Mouse (Mus musculus): ENCODE data around the gene Snx14. TPM values are rescaled to one million over a fixed set of nuclear protein-coding genes. Genes with fewer than 3 reads are reported as not detected.

The Snx14 gene
- polyA plus RNA-seq, 1 experiment from 2014 or later: 20.3 TPM

- Histone ChIP-seq H3K9me3 (no peaks in the 10 kb centered on the region), H3K27me3 (ENCODE audit: poor library complexity, severe bottlenecking) (no peaks in the 10 kb centered on the region), H3K27ac (no peak overlapping the region), H3K4me3 (peak overlapping the region; percentile 79), H3K4me1 (peaks cover 23% of the 10 kb centered on the region), H3K36me3 (replicated peaks) (no peaks in the 10 kb centered on the region)
- WGBS: 66% methylated on average over 10 of the region's 10 CpGs
- DNase-seq (ENCODE audit: extremely low spot score, low spot score): no peak
Measured at GRCm38 (mm10) chr9:88437342-88438236, 1.2 kb downstream of the Snx14 start.

GRCm38 (mm10) chr9:88424356-88424755 is 14.4 kb downstream of the Snx14 start:
- no peaks in the 10 kb centered on the region; the same call in 1 of the 2 replicates for H3K9me3 ChIP-seq
- DNase-seq (ENCODE audit: extremely low spot score, low spot score): no peak
- WGBS: 88% methylated on average over 2 of the region's 2 CpGs
- H3K36me3 ChIP-seq (replicated peaks): peaks cover 33% of the 10 kb centered on the region
- H3K4me3 ChIP-seq: no peak overlapping the region
- no peaks in the 10 kb centered on the region for H3K27me3 ChIP-seq (ENCODE audit: poor library complexity, severe bottlenecking)
- no peak overlapping the region for H3K27ac ChIP-seq
- no peaks in the 10 kb centered on the region for H3K4me1 ChIP-seq

DNA sequence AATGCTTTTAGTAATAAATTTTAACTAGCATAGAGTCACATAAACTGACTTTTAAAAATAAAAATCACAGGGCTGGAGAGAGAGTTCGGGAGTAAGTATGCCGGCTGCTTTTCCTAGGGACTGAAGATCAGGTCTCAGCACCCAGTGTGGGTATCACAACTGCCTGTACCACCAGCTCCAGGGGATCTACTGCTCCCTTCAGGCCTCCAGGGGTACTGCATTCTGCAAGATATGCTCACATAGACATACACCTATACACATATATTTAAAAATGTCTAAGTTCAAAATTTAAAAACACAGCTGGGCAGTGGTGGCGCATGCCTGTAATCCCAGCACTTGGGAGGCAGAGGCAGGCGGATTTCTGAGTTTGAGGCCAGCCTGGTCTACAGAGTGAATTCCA is 16.3 kb downstream of the Snx14 start:
- H3K9me3 ChIP-seq: no peaks in the 10 kb centered on the region; the same call in 1 of the 2 replicates
- no peaks in the 10 kb centered on the region for H3K4me1 ChIP-seq
- no peaks in the 10 kb centered on the region for H3K27me3 ChIP-seq (ENCODE audit: poor library complexity, severe bottlenecking)
- 96% methylated on average over 4 of the region's 4 CpGs for WGBS
- H3K4me3 ChIP-seq: no peak overlapping the region
- no peak for DNase-seq (ENCODE audit: extremely low spot score, low spot score)
- H3K36me3 ChIP-seq (replicated peaks): peaks cover 28% of the 10 kb centered on the region
- H3K27ac ChIP-seq: no peak overlapping the region

- Histone ChIP-seq H3K4me1 (no peaks in the 10 kb centered on the region), H3K4me3 (no peak overlapping the region), H3K27me3 (ENCODE audit: poor library complexity, severe bottlenecking) (no peaks in the 10 kb centered on the region), H3K9me3 (no peaks in the 10 kb centered on the region), H3K36me3 (replicated peaks) (peaks cover 29% of the 10 kb centered on the region), H3K27ac (no peak overlapping the region)
- DNase-seq (ENCODE audit: extremely low spot score, low spot score): no peak
- 75% methylated on average over 1 of the region's 1 CpGs for WGBS
Measured at GRCm38 (mm10) chr9:88416752-88417151, 22.0 kb downstream of the Snx14 start.

DNA sequence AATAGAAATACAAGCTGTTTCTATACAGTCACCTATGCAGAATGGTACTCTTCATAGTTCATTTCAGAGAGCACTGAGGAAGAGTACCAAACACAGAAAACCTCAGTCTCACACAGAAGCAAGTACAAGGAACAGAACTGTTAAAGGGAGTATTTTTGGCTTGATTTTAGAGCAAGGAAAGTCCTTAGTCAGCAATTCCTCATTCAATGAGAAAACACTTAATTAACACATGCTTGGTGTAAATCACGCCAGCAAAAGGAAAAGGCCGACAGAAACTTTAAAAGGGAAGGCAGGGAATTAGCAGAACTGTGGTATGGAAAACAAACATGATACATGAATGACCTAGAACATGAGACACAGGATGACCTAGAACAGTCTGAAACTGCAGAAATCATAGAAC is 28.8 kb downstream of the Snx14 start:
- Histone ChIP-seq H3K27me3 (ENCODE audit: poor library complexity, severe bottlenecking) (no peaks in the 10 kb centered on the region), H3K4me3 (no peak overlapping the region), H3K27ac (no peak overlapping the region), H3K4me1 (no peaks in the 10 kb centered on the region), H3K9me3 (no peaks in the 10 kb centered on the region), H3K36me3 (replicated peaks) (peaks cover 24% of the 10 kb centered on the region)
- DNase-seq (ENCODE audit: extremely low spot score, low spot score): no peak
- 93% methylated on average over 2 of the region's 2 CpGs for WGBS

- no peak overlapping the region for H3K27ac ChIP-seq
- no peaks in the 10 kb centered on the region for H3K9me3 ChIP-seq
- peaks cover 24% of the 10 kb centered on the region for H3K36me3 ChIP-seq (replicated peaks)
- H3K4me3 ChIP-seq: no peak overlapping the region
- no peak for DNase-seq (ENCODE audit: extremely low spot score, low spot score)
- no peaks in the 10 kb centered on the region for H3K27me3 ChIP-seq (ENCODE audit: poor library complexity, severe bottlenecking)
- H3K4me1 ChIP-seq: no peaks in the 10 kb centered on the region
- 95% methylated on average over 6 of the region's 6 CpGs for WGBS
Measured at GRCm38 (mm10) chr9:88404515-88404914, 34.2 kb downstream of the Snx14 start.

DNA sequence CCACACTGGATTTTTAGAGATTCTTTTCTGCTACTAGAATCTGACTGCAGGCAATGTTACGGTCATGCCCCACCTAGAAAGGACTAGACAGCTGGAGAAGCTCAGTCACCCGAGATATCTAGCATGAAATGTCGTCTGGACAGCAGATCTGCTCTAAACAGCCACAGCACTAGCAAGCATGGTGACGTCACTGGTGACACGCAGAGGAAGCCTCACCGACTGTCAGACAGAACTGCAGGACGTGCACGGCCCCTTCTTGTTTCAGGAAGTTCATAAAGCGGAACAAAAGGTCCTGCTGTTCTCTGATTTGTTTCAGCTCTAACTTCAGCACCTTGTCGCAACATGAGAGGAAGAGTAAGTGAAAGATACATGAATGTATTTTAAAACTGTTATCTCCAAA is 34.7 kb downstream of the Snx14 start:
- no peak for DNase-seq (ENCODE audit: extremely low spot score, low spot score)
- no peak overlapping the region for H3K4me3 ChIP-seq
- H3K27me3 ChIP-seq (ENCODE audit: poor library complexity, severe bottlenecking): no peaks in the 10 kb centered on the region
- no peak overlapping the region for H3K27ac ChIP-seq
- H3K4me1 ChIP-seq: no peaks in the 10 kb centered on the region
- H3K36me3 ChIP-seq (replicated peaks): peaks cover 20% of the 10 kb centered on the region
- 86% methylated on average over 10 of the region's 10 CpGs for WGBS
- H3K9me3 ChIP-seq: no peaks in the 10 kb centered on the region

GRCm38 (mm10) chr9:88398461-88398860 is 40.3 kb downstream of the Snx14 start:
- H3K36me3 ChIP-seq (replicated peaks): peaks cover 37% of the 10 kb centered on the region
- H3K9me3 ChIP-seq: no peaks in the 10 kb centered on the region
- H3K4me3 ChIP-seq: no peak overlapping the region
- H3K27me3 ChIP-seq (ENCODE audit: poor library complexity, severe bottlenecking): no peaks in the 10 kb centered on the region
- DNase-seq (ENCODE audit: extremely low spot score, low spot score): no peak
- no peaks in the 10 kb centered on the region for H3K4me1 ChIP-seq
- H3K27ac ChIP-seq: no peak overlapping the region
- 88% methylated on average over 1 of the region's 1 CpGs for whole genome bisulfite sequencing

DNA sequence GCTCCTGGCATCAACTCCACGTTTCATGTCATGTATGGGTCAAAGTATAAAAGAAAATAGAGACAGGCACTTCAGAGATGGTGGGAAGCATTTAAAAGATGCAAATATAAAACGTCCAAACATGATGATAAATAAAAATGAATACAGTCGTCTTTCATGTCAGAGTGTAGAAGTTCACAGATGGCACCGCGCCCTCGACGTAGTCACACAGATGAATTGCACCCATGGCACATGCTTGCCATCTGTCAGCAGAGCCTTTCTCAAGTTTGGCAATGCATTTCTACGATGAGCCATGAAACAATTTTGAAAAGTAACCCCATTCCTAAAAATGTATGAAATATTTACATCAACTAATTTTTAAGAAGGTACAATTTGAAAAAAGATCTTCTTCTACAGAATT is 43.9 kb downstream of the Snx14 start:
- Histone ChIP-seq H3K9me3 (no peaks in the 10 kb centered on the region), H3K4me1 (no peaks in the 10 kb centered on the region), H3K4me3 (no peak overlapping the region), H3K36me3 (replicated peaks) (peaks cover 44% of the 10 kb centered on the region), H3K27ac (no peak overlapping the region), H3K27me3 (ENCODE audit: poor library complexity, severe bottlenecking) (no peaks in the 10 kb centered on the region)
- no peak for DNase-seq (ENCODE audit: extremely low spot score, low spot score)
- WGBS: 91% methylated on average over 8 of the region's 8 CpGs

GRCm38 (mm10) chr9:88388826-88389225 is 49.9 kb downstream of the Snx14 start:
- peaks cover 3% of the 10 kb centered on the region; the same call in 1 of the 2 replicates for H3K4me1 ChIP-seq
- no peak overlapping the region for H3K27ac ChIP-seq
- H3K9me3 ChIP-seq: no peaks in the 10 kb centered on the region
- no peak for DNase-seq (ENCODE audit: extremely low spot score, low spot score)
- H3K36me3 ChIP-seq (replicated peaks): peaks cover 32% of the 10 kb centered on the region
- no peak overlapping the region for H3K4me3 ChIP-seq
- H3K27me3 ChIP-seq (ENCODE audit: poor library complexity, severe bottlenecking): no peaks in the 10 kb centered on the region
- WGBS: 51% methylated on average over 5 of the region's 5 CpGs

- Histone ChIP-seq H3K27ac (no peak overlapping the region), H3K9me3 (no peaks in the 10 kb centered on the region), H3K36me3 (replicated peaks) (peaks cover 34% of the 10 kb centered on the region), H3K27me3 (ENCODE audit: poor library complexity, severe bottlenecking) (no peaks in the 10 kb centered on the region), H3K4me3 (no peak overlapping the region), H3K4me1 (no peaks in the 10 kb centered on the region)
- no peak for DNase-seq (ENCODE audit: extremely low spot score, low spot score)
- 92% methylated on average over 1 of the region's 1 CpGs for WGBS
Measured at GRCm38 (mm10) chr9:88380542-88380941, 58.2 kb downstream of the Snx14 start.

GRCm38 (mm10) chr9:88380076-88380475 is 58.7 kb downstream of the Snx14 start:
- no peak for DNase-seq (ENCODE audit: extremely low spot score, low spot score)
- Histone ChIP-seq H3K4me1 (no peaks in the 10 kb centered on the region), H3K9me3 (no peaks in the 10 kb centered on the region), H3K4me3 (no peak overlapping the region), H3K36me3 (replicated peaks) (peaks cover 34% of the 10 kb centered on the region), H3K27me3 (ENCODE audit: poor library complexity, severe bottlenecking) (no peaks in the 10 kb centered on the region), H3K27ac (no peak overlapping the region)
- 79% methylated on average over 7 of the region's 7 CpGs for WGBS

- no peaks in the 10 kb centered on the region for H3K9me3 ChIP-seq
- H3K4me1 ChIP-seq: no peaks in the 10 kb centered on the region
- no peak overlapping the region for H3K4me3 ChIP-seq
- H3K27ac ChIP-seq: no peak overlapping the region
- H3K27me3 ChIP-seq (ENCODE audit: poor library complexity, severe bottlenecking): no peaks in the 10 kb centered on the region
- peaks cover 32% of the 10 kb centered on the region for H3K36me3 ChIP-seq (replicated peaks)
- no peak for DNase-seq (ENCODE audit: extremely low spot score, low spot score)
- WGBS: 88% methylated on average over 3 of the region's 3 CpGs
Measured at GRCm38 (mm10) chr9:88379057-88379456, 59.7 kb downstream of the Snx14 start.

Measured in forebrain, embryonic 10.5 days (tissue).